Mouse (Mus musculus) lung, postnatal 4 days (tissue): ENCODE data around the gene Itgb6.

Experiments used
- DNase-seq, 2 experiments: peaks; one replicate each; pipeline ENCODE4 v3.0.0; 2021

Itgb6 gene

GRCm38 (mm10) chr2:60612906-60613856, 109.3 kb downstream of the Itgb6 start:
- DNase-seq: no peak

GRCm38 (mm10) chr2:60611622-60612021, 110.8 kb downstream of the Itgb6 start:
- no peak for DNase-seq

GRCm38 (mm10) chr2:60609436-60610199, 112.8 kb downstream of the Itgb6 start:
- no peak for DNase-seq

- no peak for DNase-seq
Measured at GRCm38 (mm10) chr2:60607980-60608379, 114.5 kb downstream of the Itgb6 start.

- no peak for DNase-seq
Measured at GRCm38 (mm10) chr2:60601326-60601725, 121.1 kb downstream of the Itgb6 start.

GRCm38 (mm10) chr2:60600863-60601262, 121.6 kb downstream of the Itgb6 start:
- DNase-seq: no peak

GRCm38 (mm10) chr2:60583416-60583815, 139.0 kb downstream of the Itgb6 start:
- DNase-seq: no peak

GRCm38 (mm10) chr2:60554561-60554960, 167.9 kb downstream of the Itgb6 start:
- no peak for DNase-seq

- peak; percentile 62 to 69 for DNase-seq
Measured at GRCm38 (mm10) chr2:60552902-60553682, 169.4 kb downstream of the Itgb6 start, which contains the start of gene Pla2r1. Pla2r1 (minus strand) TSS chr2:60553308.

- no peak for DNase-seq
Measured at GRCm38 (mm10) chr2:60552177-60552901, 170.1 kb downstream of the Itgb6 start.

- no peak for DNase-seq
Measured at GRCm38 (mm10) chr2:60551673-60552072, 170.8 kb downstream of the Itgb6 start.

- DNase-seq: no peak
Measured at GRCm38 (mm10) chr2:60550521-60550920, 171.9 kb downstream of the Itgb6 start.

- no peak for DNase-seq
Measured at GRCm38 (mm10) chr2:60549851-60550250, 172.6 kb downstream of the Itgb6 start.
